Mouse (Mus musculus): ENCODE measurements around the gene Ankrd9. TPM values are rescaled to one million over a fixed set of nuclear protein-coding genes. Genes with fewer than 3 reads are reported as not detected.

The Ankrd9 gene
- total RNA-seq, 2 experiments from 2014 or later = 1.6 to 3.3 TPM

Other genes starting within 250 kb of the Ankrd9 start
- 24.2 and 24.7 TPM in 2 replicates for gene Wdr20, start 241.1 kb downstream of the Ankrd9 start, total RNA-seq (2015)
- 28.5 and 37.5 TPM in 2 replicates for gene Wdr20, start 241.1 kb downstream of the Ankrd9 start, total RNA-seq (2017)
- 1.5 and 1.6 TPM in 2 replicates for gene Mok, start 138.1 kb downstream of the Ankrd9 start, total RNA-seq (2015)
- gene Mok, start 138.1 kb downstream of the Ankrd9 start, total RNA-seq (2017) = 1.4 and 1.6 TPM in 2 replicates
- 3.3 and 4.5 TPM in 2 replicates for gene Zfp839, start 128.8 kb downstream of the Ankrd9 start, total RNA-seq (2015)
- gene Zfp839, start 128.8 kb downstream of the Ankrd9 start, total RNA-seq (2017) = 5.5 and 6.2 TPM in 2 replicates
- gene Cinp, start 89.9 kb downstream of the Ankrd9 start, total RNA-seq (2015) = 20.3 and 31.8 TPM in 2 replicates
- gene Cinp, start 89.9 kb downstream of the Ankrd9 start, total RNA-seq (2017) = 32.5 and 36.4 TPM in 2 replicates
- 3.1 and 3.7 TPM in 2 replicates for gene Tecpr2, start 89.8 kb downstream of the Ankrd9 start, total RNA-seq (2015)
- gene Tecpr2, start 89.8 kb downstream of the Ankrd9 start, total RNA-seq (2017) = 3.5 and 5.0 TPM in 2 replicates
- 30.6 and 33.5 TPM in 2 replicates for gene Rcor1, start 60.3 kb upstream of the Ankrd9 start, total RNA-seq (2015)
- 22.8 and 29.4 TPM in 2 replicates for gene Rcor1, start 60.3 kb upstream of the Ankrd9 start, total RNA-seq (2017)
- gene Traf3, start 187.3 kb upstream of the Ankrd9 start, total RNA-seq (2015) = 9.9 and 13.9 TPM in 2 replicates
- 18.0 and 21.2 TPM in 2 replicates for gene Traf3, start 187.3 kb upstream of the Ankrd9 start, total RNA-seq (2017)
- not detected in 2 replicates for gene 4930595D18Rik, start 205.5 kb upstream of the Ankrd9 start, total RNA-seq (2015)
- not detected in 2 replicates for gene 4930595D18Rik, start 205.5 kb upstream of the Ankrd9 start, total RNA-seq (2017)